Mouse (Mus musculus) spleen, embryonic (tissue): ENCODE results near the gene Agpat4.
"Not testable (repeated sequence)": the region's sequence is repeated elsewhere in the genome, so short reads cannot be mapped to it uniquely, and the experiment has no call there.

Source experiments
- CTCF ChIA-PET: fragments of 350-600 bp; sonication (Branson Sonifier 250); formaldehyde crosslinking; loops from one replicate; lab custom pipeline; 2022; lab: Charles Lee

Gene Agpat4

GRCm38 (mm10) chr17:12221926-12222325, 103.4 kb downstream of the Agpat4 start:
- CTCF ChIA-PET, result no interaction called here

- CTCF ChIA-PET, result no interaction called here
These were observed 105.2 kb downstream of the Agpat4 start for GRCm38 (mm10) chr17:12223682-12224081.

- CTCF ChIA-PET, result no interaction called here
These were observed 105.6 kb downstream of the Agpat4 start for GRCm38 (mm10) chr17:12224145-12224544.

- CTCF ChIA-PET, result not testable (repeated sequence)
These were observed 106.0 kb downstream of the Agpat4 start for GRCm38 (mm10) chr17:12224551-12224950.

- CTCF ChIA-PET, result no interaction called here
These were observed 106.7 kb downstream of the Agpat4 start for GRCm38 (mm10) chr17:12225227-12225626.

GRCm38 (mm10) chr17:12226551-12226950, 108.0 kb downstream of the Agpat4 start:
- CTCF ChIA-PET, result no interaction called here

GRCm38 (mm10) chr17:12228001-12228400, 109.5 kb downstream of the Agpat4 start:
- CTCF ChIA-PET, result interaction anchor here (0.6 kb wide), 1 partner anchor 64 kb away, joined by 4 read pairs; no protein-coding TSS in a partner anchor

- CTCF ChIA-PET, result no interaction called here
These were observed 110.0 kb downstream of the Agpat4 start for GRCm38 (mm10) chr17:12228471-12228870.

- CTCF ChIA-PET, result no interaction called here
These were observed 111.3 kb downstream of the Agpat4 start for GRCm38 (mm10) chr17:12229756-12230155.

- CTCF ChIA-PET, result no interaction called here
These were observed 111.7 kb downstream of the Agpat4 start for GRCm38 (mm10) chr17:12230167-12230566.

- CTCF ChIA-PET, result no interaction called here
These were observed 112.6 kb downstream of the Agpat4 start for GRCm38 (mm10) chr17:12231087-12231486.

GRCm38 (mm10) chr17:12232724-12233123, 114.2 kb downstream of the Agpat4 start:
- CTCF ChIA-PET, result no interaction called here

- CTCF ChIA-PET, result no interaction called here
These were observed 122.2 kb downstream of the Agpat4 start for GRCm38 (mm10) chr17:12240701-12241100.

- CTCF ChIA-PET, result no interaction called here
These were observed 131.4 kb downstream of the Agpat4 start for GRCm38 (mm10) chr17:12249783-12250504.

GRCm38 (mm10) chr17:12250581-12250980, 132.1 kb downstream of the Agpat4 start:
- CTCF ChIA-PET, result no interaction called here

GRCm38 (mm10) chr17:12256142-12256541, 137.6 kb downstream of the Agpat4 start:
- CTCF ChIA-PET, result no interaction called here

- CTCF ChIA-PET, result no interaction called here
These were observed 140.0 kb downstream of the Agpat4 start for GRCm38 (mm10) chr17:12258517-12258916.

GRCm38 (mm10) chr17:12259957-12260356, 141.5 kb downstream of the Agpat4 start:
- CTCF ChIA-PET, result interaction anchor here (1.3 kb wide), 1 partner anchor 223 kb away, joined by 4 read pairs; no protein-coding TSS in a partner anchor

GRCm38 (mm10) chr17:12261376-12261775, 142.9 kb downstream of the Agpat4 start:
- CTCF ChIA-PET, result no interaction called here

- CTCF ChIA-PET, result no interaction called here
These were observed 143.4 kb downstream of the Agpat4 start for GRCm38 (mm10) chr17:12261887-12262286.

GRCm38 (mm10) chr17:12262851-12263250, 144.3 kb downstream of the Agpat4 start:
- CTCF ChIA-PET, result interaction anchor here (0.5 kb wide), 1 partner anchor 109 kb away, joined by 3 read pairs; no protein-coding TSS in a partner anchor

- CTCF ChIA-PET, result no interaction called here
These were observed 145.3 kb downstream of the Agpat4 start for GRCm38 (mm10) chr17:12263787-12264186.

- CTCF ChIA-PET, result interaction anchor here (0.6 kb wide), 1 partner anchor 708 kb away, joined by 3 read pairs; no protein-coding TSS in a partner anchor
These were observed 145.8 kb downstream of the Agpat4 start for GRCm38 (mm10) chr17:12264293-12264692.
